Mouse (Mus musculus) erythroid progenitor cell, adult 5-6 weeks (primary cell): ENCODE results near the gene Mrps27. TPM values are rescaled to one million over a fixed set of nuclear protein-coding genes. Genes with fewer than 3 reads are reported as not detected.
A peak's percentile ranks its signal among the peaks of the same experiment; 100 is the strongest.

ENCODE experiments used
- ATAC-seq: replicated peaks from 2 replicates; pipeline ENCODE4 v1.8.0; 2016; ENCODE audit warnings: moderate number of reproducible peaks, mild to moderate bottlenecking, moderate TSS enrichment, inconsistent platforms; ENCODE audit not compliant: poor library complexity, low FRiP score, severe bottlenecking
- total RNA-seq, 2 experiments: library from RNA; stranded (forward) in 1 of 2; stranded (reverse) in 1 of 2; fragments of 150-400 nt in 1 of 2; fragments of 186-747, 209-891 nt in 1 of 2; gene quantifications; 2 replicates each; pipeline versions ENCODE4 v1.2.3 to v1.2.4; 2015 to 2017; ENCODE audit warnings: low replicate concordance in 2 of 2

Mrps27 gene
- total RNA-seq, 2 experiments from 2014 or later, result 1.7 TPM; not detected in 1

- no peak for ATAC-seq
Observed at GRCm38 (mm10) chr13:99350009-99350408, 5.4 kb downstream of the Mrps27 start.

- ATAC-seq, result no peak
Observed at GRCm38 (mm10) chr13:99351186-99351585, 6.6 kb downstream of the Mrps27 start.

GRCm38 (mm10) chr13:99351596-99351995, 7.0 kb downstream of the Mrps27 start:
- ATAC-seq, result no peak

- ATAC-seq, result peak; percentile 100
Observed at GRCm38 (mm10) chr13:99352758-99353489, 8.3 kb downstream of the Mrps27 start.

GRCm38 (mm10) chr13:99353490-99353851, 8.9 kb downstream of the Mrps27 start:
- peak; percentile 25 for ATAC-seq

GRCm38 (mm10) chr13:99355072-99355471, 10.5 kb downstream of the Mrps27 start:
- no peak for ATAC-seq

- ATAC-seq, result no peak
Observed at GRCm38 (mm10) chr13:99355861-99356260, 11.3 kb downstream of the Mrps27 start.

GRCm38 (mm10) chr13:99356428-99357265, 12.1 kb downstream of the Mrps27 start:
- no peak for ATAC-seq

- no peak for ATAC-seq
Observed at GRCm38 (mm10) chr13:99358921-99359320, 14.3 kb downstream of the Mrps27 start.

GRCm38 (mm10) chr13:99363866-99364265, 19.3 kb downstream of the Mrps27 start:
- ATAC-seq, result no peak

- no peak for ATAC-seq
Observed at GRCm38 (mm10) chr13:99366422-99367175, 22.0 kb downstream of the Mrps27 start.

- no peak for ATAC-seq
Observed at GRCm38 (mm10) chr13:99367554-99368174, 23.1 kb downstream of the Mrps27 start.

GRCm38 (mm10) chr13:99369103-99369502, 24.5 kb downstream of the Mrps27 start:
- ATAC-seq, result no peak

- no peak for ATAC-seq
Observed at GRCm38 (mm10) chr13:99371285-99371684, 26.7 kb downstream of the Mrps27 start.

- no peak for ATAC-seq
Observed at GRCm38 (mm10) chr13:99373684-99374083, 29.1 kb downstream of the Mrps27 start.

- ATAC-seq, result no peak
Observed at GRCm38 (mm10) chr13:99374191-99374590, 29.6 kb downstream of the Mrps27 start.

GRCm38 (mm10) chr13:99375550-99375949, 31.0 kb downstream of the Mrps27 start:
- peak; percentile 52; the same call in 1 of the 2 replicates for ATAC-seq

- no peak for ATAC-seq
Observed at GRCm38 (mm10) chr13:99377055-99377454, 32.5 kb downstream of the Mrps27 start.

- ATAC-seq, result no peak
Observed at GRCm38 (mm10) chr13:99378223-99378622, 33.6 kb downstream of the Mrps27 start.

- ATAC-seq, result no peak
Observed at GRCm38 (mm10) chr13:99382373-99382772, 37.8 kb downstream of the Mrps27 start.
